Mouse (Mus musculus) heart, postnatal 0 days (tissue): Measurements from ENCODE around the gene Slc12a5. TPM values are rescaled to one million over a fixed set of nuclear protein-coding genes. Genes with fewer than 3 reads are reported as not detected.

Source experiments
- ATAC-seq: fragments of 200-750 bp; cut with Nextera tagmentation; 2 replicates; pipeline ENCODE4 v1.8.0; 2017; ENCODE audit warnings: low read depth, moderate number of reproducible peaks, moderate library complexity; ENCODE audit not compliant: insufficient read depth
- DNase-seq: peaks from one replicate; pipeline ENCODE4 v3.0.0-alpha.2; 2016; ENCODE audit warnings: low spot score
- H3K27ac ChIP-seq: fragments of 300-500 bp; sonication (generic); 2 replicates; pipeline ENCODE4 v1.5.1; 2014; ENCODE audit warnings: low read depth, mild to moderate bottlenecking
- H3K27me3 ChIP-seq: fragments of 300-500 bp; sonication (generic); 2 replicates; pipeline ENCODE4 v1.6.1; 2014; ENCODE audit warnings: low read length, mixed read lengths; ENCODE audit not compliant: control insufficient read depth, insufficient read depth
- H3K36me3 ChIP-seq: fragments of 300-500 bp; sonication (generic); replicated peaks from 2 replicates; pipeline ENCODE4 v1.6.1; 2014; ENCODE audit warnings: low read length, mixed read lengths; ENCODE audit not compliant: control insufficient read depth, insufficient read depth
- H3K4me1 ChIP-seq: fragments of 300-500 bp; sonication (generic); 2 replicates; pipeline ENCODE4 v1.6.1; 2014; ENCODE audit warnings: antibody characterized with exemption; ENCODE audit not compliant: control insufficient read depth, insufficient read depth
- H3K4me2 ChIP-seq: fragments of 300-500 bp; sonication (generic); 2 replicates; pipeline ENCODE4 v1.6.1; 2014; ENCODE audit warnings: low read depth, mild to moderate bottlenecking, low read length, moderate library complexity
- H3K4me3 ChIP-seq: fragments of 300-500 bp; sonication (generic); 2 replicates; pipeline ENCODE4 v1.5.1; 2014; ENCODE audit warnings: low read depth, low read length
- H3K9ac ChIP-seq: fragments of 300-500 bp; sonication (generic); replicated peaks from 2 replicates; pipeline ENCODE4 v1.6.1; 2014; ENCODE audit warnings: low read depth, low read length, mixed read lengths
- H3K9me3 ChIP-seq: fragments of 300-500 bp; sonication (generic); replicated peaks from 2 replicates; pipeline ENCODE4 v1.6.1; 2016; ENCODE audit warnings: low read length; ENCODE audit not compliant: control insufficient read depth
- CTCF ChIP-seq: IDR thresholded peaks from 2 replicates; pipeline ENCODE4 v1.5.1; 2016; ENCODE audit warnings: antibody characterized with exemption, control low read depth, low read depth
- EP300 ChIP-seq: IDR thresholded peaks from 2 replicates; pipeline ENCODE4 v1.6.1; 2016; ENCODE audit warnings: antibody characterized with exemption, low read depth
- WGBS: fragments of 180-500 bp; shearing (Covaris S2); extraction: QIAGEN DNeasy Blood & Tissue Kit; methylation state at CpG from one replicate; pipeline ENCODE4 v1.1.7; 2014; 5-methylcytosine and 5-hydroxymethylcytosine counted together
- polyA plus RNA-seq: library from polyadenylated mRNA; unstranded; fragments of >200 nt; fragmentation: Nextera tagmentation; extraction: Ambion mirVana; gene quantifications from 2 replicates; pipeline ENCODE4 v1.2.1, GENCODE M21; 2015
- total RNA-seq: library from RNA; depleted of rRNA; stranded (reverse); fragments of >200 nt; gene quantifications from 2 replicates; pipeline ENCODE4 v1.2.3, GENCODE M21; 2014; ENCODE audit warnings: low replicate concordance

Gene Slc12a5
- total and polyA plus RNA-seq, 2 experiments from 2014 or later, result 0.31 to 0.50 TPM

GRCm38 (mm10) chr2:164966381-164966780, 5.8 kb downstream of the Slc12a5 start:
- DNase-seq, result peak; percentile 43
- WGBS, result 12% methylated on average over 8 of the region's 8 CpGs

GRCm38 (mm10) chr2:164967193-164967592, 6.6 kb downstream of the Slc12a5 start:
- Histone ChIP-seq H3K4me1 (no peaks in the 10 kb centered on the region), H3K36me3 (no peaks in the 10 kb centered on the region), H3K27ac (no peak overlapping the region), H3K9me3 (no peaks in the 10 kb centered on the region), H3K4me3 (no peak overlapping the region), H3K4me2 (no peak overlapping the region), H3K9ac (no peak overlapping the region), H3K27me3 (peaks cover 71% of the 10 kb centered on the region)
- WGBS, result 10% methylated on average over 6 of the region's 6 CpGs
- no peak for ATAC-seq
- TF ChIP-seq EP300, result no peak
- no peak for DNase-seq

More at GRCm38 (mm10) chr2:164966381-164966780, 5.8 kb downstream of the Slc12a5 start:
- H3K9ac ChIP-seq, result no peak overlapping the region
- TF ChIP-seq CTCF (no peak), EP300 (no peak)
- no peaks in the 10 kb centered on the region for H3K36me3 ChIP-seq
- no peak overlapping the region for H3K4me3 ChIP-seq
- peaks cover 69% of the 10 kb centered on the region for H3K27me3 ChIP-seq
- no peaks in the 10 kb centered on the region for H3K4me1 ChIP-seq
- ATAC-seq, result no peak
- no peak overlapping the region for H3K27ac ChIP-seq
- no peaks in the 10 kb centered on the region for H3K9me3 ChIP-seq
- no peak overlapping the region for H3K4me2 ChIP-seq

- Histone ChIP-seq H3K27me3 (peaks cover 78% of the 10 kb centered on the region), H3K9ac (no peak overlapping the region), H3K4me2 (peak overlapping the region; percentile 38), H3K36me3 (no peaks in the 10 kb centered on the region), H3K4me3 (peak overlapping the region; percentile 19; the same call in 1 of the 2 replicates), H3K27ac (no peak overlapping the region), H3K4me1 (no peaks in the 10 kb centered on the region), H3K9me3 (no peaks in the 10 kb centered on the region)
- WGBS, result 2% methylated on average over 60 of the region's 65 CpGs
- peak; percentile 34; the same call in 1 of the 2 replicates for ATAC-seq
- TF ChIP-seq CTCF, result no peak
- no peak for TF ChIP-seq EP300
- DNase-seq, result no peak
These were observed 7.3 kb downstream of the Slc12a5 start for GRCm38 (mm10) chr2:164967761-164968440.

- H3K4me1 ChIP-seq, result no peaks in the 10 kb centered on the region
- no peaks in the 10 kb centered on the region for H3K36me3 ChIP-seq
- peak overlapping the region; percentile 19; the same call in 1 of the 2 replicates for H3K4me3 ChIP-seq
- ATAC-seq, result peak; percentile 89
- H3K9ac ChIP-seq, result no peak overlapping the region
- no peaks in the 10 kb centered on the region for H3K9me3 ChIP-seq
- WGBS, result under 1% methylated on average over 29 of the region's 29 CpGs
- H3K4me2 ChIP-seq, result peak overlapping the region; percentile 38
- peak; percentile 36 for DNase-seq
- H3K27me3 ChIP-seq, result peaks cover 80% of the 10 kb centered on the region
- H3K27ac ChIP-seq, result no peak overlapping the region
- TF ChIP-seq CTCF, result no peak
- no peak for TF ChIP-seq EP300
These were observed 7.8 kb downstream of the Slc12a5 start for GRCm38 (mm10) chr2:164968451-164968851.

GRCm38 (mm10) chr2:164969348-164969781, 8.8 kb downstream of the Slc12a5 start:
- no peak for DNase-seq

GRCm38 (mm10) chr2:164970631-164971196, 10.1 kb downstream of the Slc12a5 start:
- no peaks in the 10 kb centered on the region for H3K9me3 ChIP-seq
- under 1% methylated on average over 38 of the region's 42 CpGs for WGBS
- H3K9ac ChIP-seq, result no peak overlapping the region
- H3K4me3 ChIP-seq, result no peak overlapping the region
- no peaks in the 10 kb centered on the region for H3K36me3 ChIP-seq
- no peak overlapping the region for H3K27ac ChIP-seq
- H3K4me2 ChIP-seq, result no peak overlapping the region
- no peak for TF ChIP-seq CTCF
- TF ChIP-seq EP300, result no peak
- DNase-seq, result no peak
- no peak for ATAC-seq
- peaks cover 74% of the 10 kb centered on the region for H3K27me3 ChIP-seq
- H3K4me1 ChIP-seq, result no peaks in the 10 kb centered on the region

More at GRCm38 (mm10) chr2:164969348-164969781, 8.8 kb downstream of the Slc12a5 start:
- H3K27ac ChIP-seq, result no peak overlapping the region
- no peaks in the 10 kb centered on the region for H3K9me3 ChIP-seq
- H3K4me1 ChIP-seq, result no peaks in the 10 kb centered on the region
- no peak overlapping the region for H3K4me3 ChIP-seq
- peaks cover 80% of the 10 kb centered on the region for H3K27me3 ChIP-seq
- TF ChIP-seq CTCF (no peak), EP300 (no peak)
- ATAC-seq, result no peak
- no peaks in the 10 kb centered on the region for H3K36me3 ChIP-seq
- H3K4me2 ChIP-seq, result no peak overlapping the region
- H3K9ac ChIP-seq, result no peak overlapping the region
- 3% methylated on average over 21 of the region's 21 CpGs for WGBS
